In the genomic region with DNA sequence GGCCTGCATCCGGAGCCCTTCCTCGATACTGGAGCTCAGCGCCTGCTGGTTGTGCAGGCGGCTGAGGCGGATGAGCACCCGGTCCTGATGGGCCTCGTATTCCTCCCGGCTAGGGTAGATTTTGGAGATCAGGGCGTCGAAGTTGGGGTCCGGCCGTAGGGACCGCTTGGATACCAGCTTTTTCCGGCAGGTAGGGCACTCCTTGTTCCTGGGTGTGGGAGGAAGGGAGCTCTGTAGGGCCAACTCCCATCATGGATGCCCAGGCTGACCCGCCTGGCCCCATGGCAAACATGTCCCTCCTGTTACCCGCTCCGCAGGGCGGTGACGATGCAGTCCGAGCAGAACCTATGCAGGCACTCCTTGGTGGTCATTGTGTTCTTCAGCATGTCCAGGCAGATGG, we compare ENCODE assay signal across 12 mouse cellular contexts. TPM values are rescaled to one million over a fixed set of nuclear protein-coding genes. Genes with fewer than 3 reads are reported as not detected.
DNase-seq lines count a peak whose midpoint lies in the region; ATAC-seq and TF ChIP-seq lines count a peak whose summit lies in the region.
"Had no signal": no experiment of that assay in that cellular context is flagged by ENCODE, and none has a peak within 500 bp of the region (broad histone marks: within the 10 kb centered on the region; RNA-seq: fewer than 3 reads in every experiment).

No protein-coding gene starts in this region.

- ATAC-seq in midbrain, embryonic 11.5 days (ENCODE audit: low FRiP score), result no peak
- no peak for ATAC-seq in midbrain, embryonic 16.5 days
- ATAC-seq: liver, postnatal 0 days had no signal

- no peak overlapping the region for H3K9ac ChIP-seq in midbrain, embryonic 11.5 days (ENCODE audit: low read length)
- H3K9ac ChIP-seq in midbrain, embryonic 16.5 days (ENCODE audit: low read depth, low read length), result no peak overlapping the region
- H3K9ac ChIP-seq: liver, postnatal 0 days had no signal

- no peak overlapping the region for H3K4me2 ChIP-seq in midbrain, embryonic 11.5 days
- H3K4me2 ChIP-seq in midbrain, embryonic 16.5 days (ENCODE audit: low read length), result no peak overlapping the region; the same call in 1 of the 2 replicates

- WGBS in heart, embryonic 10.5 days, result 94% methylated on average over 20 of the region's 20 CpGs
- WGBS in midbrain, embryonic 11.5 days, result 97% methylated on average over 20 of the region's 20 CpGs
- WGBS in midbrain, embryonic 16.5 days, result 97% methylated on average over 20 of the region's 20 CpGs

- H3K36me3 ChIP-seq in heart, embryonic 10.5 days, result peaks cover 30% of the 10 kb centered on the region
- H3K36me3 ChIP-seq in midbrain, embryonic 11.5 days (ENCODE audit: control insufficient read depth, insufficient read depth, low read length), result peaks cover 31% of the 10 kb centered on the region
- H3K36me3 ChIP-seq in midbrain, embryonic 16.5 days (ENCODE audit: control insufficient read depth, insufficient read depth, low read length), result peaks cover 9% of the 10 kb centered on the region; the same call in 1 of the 2 replicates
- peaks cover 2% of the 10 kb centered on the region; the same call in 1 of the 2 replicates for H3K36me3 ChIP-seq in testis, adult 2 months (ENCODE audit: control insufficient read depth, insufficient read depth, low read length)

- H3K27me3 ChIP-seq in heart, embryonic 10.5 days (ENCODE audit: insufficient read depth, poor library complexity, severe bottlenecking), result no peaks in the 10 kb centered on the region
- no peaks in the 10 kb centered on the region for H3K27me3 ChIP-seq in midbrain, embryonic 11.5 days (ENCODE audit: control insufficient read depth, insufficient read depth, low read length)
- H3K27me3 ChIP-seq in midbrain, embryonic 16.5 days (ENCODE audit: control insufficient read depth, insufficient read depth, low read depth, low read length), result no peaks in the 10 kb centered on the region
- H3K27me3 ChIP-seq in testis, adult 2 months (ENCODE audit: control insufficient read depth, insufficient read depth, low read length), result no peaks in the 10 kb centered on the region
- H3K27me3 ChIP-seq: hindbrain, embryonic 15.5 days; limb, embryonic 12.5 days had no signal

- DNase-seq in adrenal gland, postnatal 25 days, result peak; percentile 4
- no peak for DNase-seq in adrenal gland, postnatal 36 days
- no peak for DNase-seq in heart, embryonic 10.5 days (ENCODE audit: low spot score)
- DNase-seq in heart, adult 8-10 months (ENCODE audit: low spot score), result no peak
- DNase-seq in midbrain, embryonic 11.5 days (ENCODE audit: low spot score, missing footprints), result peak; percentile 83
- no peak for DNase-seq in layer of hippocampus, postnatal 36 days
- DNase-seq: liver, postnatal 0 days; thymus, adult 18-20 months had no signal

- H3K4me1 ChIP-seq in heart, embryonic 10.5 days, result peaks cover 47% of the 10 kb centered on the region
- peaks cover 25% of the 10 kb centered on the region for H3K4me1 ChIP-seq in midbrain, embryonic 11.5 days (ENCODE audit: control insufficient read depth, insufficient read depth, low read length)
- H3K4me1 ChIP-seq in midbrain, embryonic 16.5 days (ENCODE audit: control insufficient read depth, insufficient read depth, low read length), result peaks cover 33% of the 10 kb centered on the region
- peaks cover 39% of the 10 kb centered on the region for H3K4me1 ChIP-seq in testis, adult 2 months (ENCODE audit: control insufficient read depth, insufficient read depth, low read length)

- H3K4me3 ChIP-seq in heart, embryonic 10.5 days, result 0 out of 2 replicates have a peak overlapping the region, but pooled peaks have one; percentile 90
- H3K4me3 ChIP-seq in midbrain, embryonic 11.5 days (ENCODE audit: low read depth, low read length), result no peak overlapping the region
- H3K4me3 ChIP-seq in midbrain, embryonic 16.5 days (ENCODE audit: low read depth, low read length), result no peak overlapping the region
- H3K4me3 ChIP-seq in testis, adult 2 months (ENCODE audit: control insufficient read depth, low read depth, low read length), result peak overlapping the region; percentile 85

- TF ChIP-seq POLR2A in testis, adult 2 months (IDR thresholded peaks at IDR 0.05; ENCODE audit: control insufficient read depth, low read depth, low read length), result no peak

- no peak overlapping the region for H3K27ac ChIP-seq in heart, embryonic 10.5 days
- H3K27ac ChIP-seq in midbrain, embryonic 11.5 days (ENCODE audit: low read depth, low read length), result no peak overlapping the region
- H3K27ac ChIP-seq in midbrain, embryonic 16.5 days (ENCODE audit: low read length), result no peak overlapping the region
- no peak overlapping the region for H3K27ac ChIP-seq in testis, adult 2 months (ENCODE audit: control insufficient read depth, insufficient read depth, low read depth, low read length)
- H3K27ac ChIP-seq: limb, embryonic 12.5 days had no signal

- no peak for TF ChIP-seq CTCF in testis, adult 2 months (IDR thresholded peaks at IDR 0.05; ENCODE audit: control insufficient read depth, insufficient read depth, insufficient replicate concordance, low read depth, low read length)

- H3K9me3 ChIP-seq in heart, embryonic 10.5 days, result peaks cover 6% of the 10 kb centered on the region; the same call in 1 of the 2 replicates
- peaks cover 7% of the 10 kb centered on the region; the same call in 1 of the 2 replicates for H3K9me3 ChIP-seq in midbrain, embryonic 11.5 days (ENCODE audit: control insufficient read depth, low read length)
- H3K9me3 ChIP-seq in midbrain, embryonic 16.5 days (replicated peaks; ENCODE audit: control insufficient read depth, low read length, poor library complexity, severe bottlenecking), result no peaks in the 10 kb centered on the region
- H3K9me3 ChIP-seq: hindbrain, embryonic 15.5 days had no signal

RNA-seq across cellular contexts. Expression of gene Ring1, which starts 1.5 kb away (rescaled TPM):
- 50.8 and 66.2 TPM in 2 replicates for total RNA-seq in adrenal gland, postnatal 25 days (2021)
- 10 to 100 TPM; 43.8 to 48.3 TPM for total RNA-seq in adrenal gland, postnatal 36 days (2021)
- 14.4 and 15.8 TPM in 2 replicates for polyA plus RNA-seq in heart, embryonic 10.5 days (2016; fragmentation: Nextera tagmentation; extraction: Ambion mirVana)
- total RNA-seq in heart, adult 8-10 months (2022), result 10 to 100 TPM; 11.9 to 18.1 (median 14.1) TPM
- 5.5 and 7.1 TPM in 2 replicates for polyA plus RNA-seq in midbrain, embryonic 11.5 days (2014; fragmentation: Nextera tagmentation; extraction: Ambion mirVana)
- polyA plus RNA-seq in midbrain, embryonic 16.5 days (2015; fragmentation: Nextera tagmentation; extraction: Ambion mirVana), result 17.9 and 18.2 TPM in 2 replicates
- polyA plus RNA-seq in testis, adult 2 months (2012; rRNA removed), result 27.8 and 31.4 TPM in 2 replicates
- 10 to 100 TPM; 39.6 to 42.9 TPM for total RNA-seq in layer of hippocampus, postnatal 36 days (2021)

RNA-seq across cellular contexts. Expression of gene H2-Ke6, which starts 4.9 kb away (rescaled TPM):
- 239 TPM in 2 replicates for total RNA-seq in adrenal gland, postnatal 25 days (2021)
- total RNA-seq in adrenal gland, postnatal 36 days (2021), result 100 to 1,000 TPM; 243 to 247 TPM
- polyA plus RNA-seq in heart, embryonic 10.5 days (2016; fragmentation: Nextera tagmentation; extraction: Ambion mirVana), result 32.4 and 36.4 TPM in 2 replicates
- 100 to 1,000 TPM; 134 to 149 (median 137) TPM for total RNA-seq in heart, adult 8-10 months (2022)
- polyA plus RNA-seq in midbrain, embryonic 11.5 days (2014; fragmentation: Nextera tagmentation; extraction: Ambion mirVana), result 95.4 and 99.0 TPM in 2 replicates
- polyA plus RNA-seq in midbrain, embryonic 16.5 days (2015; fragmentation: Nextera tagmentation; extraction: Ambion mirVana), result 60.1 and 61.3 TPM in 2 replicates
- 24.5 and 25.0 TPM in 2 replicates for polyA plus RNA-seq in testis, adult 2 months (2012; rRNA removed)
- 10 to 100 TPM; 60.2 to 61.7 TPM for total RNA-seq in layer of hippocampus, postnatal 36 days (2021)

RNA-seq across cellular contexts. Expression of gene Slc39a7, which starts 8.5 kb away (rescaled TPM):
- total RNA-seq in adrenal gland, postnatal 25 days (2021), result 149 and 162 TPM in 2 replicates
- total RNA-seq in adrenal gland, postnatal 36 days (2021), result 100 to 1,000 TPM; 165 to 198 TPM
- polyA plus RNA-seq in heart, embryonic 10.5 days (2016; fragmentation: Nextera tagmentation; extraction: Ambion mirVana), result 160 and 180 TPM in 2 replicates
- total RNA-seq in heart, adult 8-10 months (2022), result 10 to 100 TPM; 64.1 to 79.1 (median 73.2) TPM
- 85.1 and 97.4 TPM in 2 replicates for polyA plus RNA-seq in midbrain, embryonic 11.5 days (2014; fragmentation: Nextera tagmentation; extraction: Ambion mirVana)
- 163 and 175 TPM in 2 replicates for polyA plus RNA-seq in midbrain, embryonic 16.5 days (2015; fragmentation: Nextera tagmentation; extraction: Ambion mirVana)
- 33.4 and 36.3 TPM in 2 replicates for polyA plus RNA-seq in testis, adult 2 months (2012; rRNA removed)
- 10 to 100 TPM; 88.5 to 92.6 TPM for total RNA-seq in layer of hippocampus, postnatal 36 days (2021)

RNA-seq across cellular contexts. Expression of gene Rxrb, which starts 8.6 kb away (rescaled TPM):
- total RNA-seq in adrenal gland, postnatal 25 days (2021), result 66.8 and 71.0 TPM in 2 replicates
- 10 to 100 TPM; 53.5 to 55.7 TPM for total RNA-seq in adrenal gland, postnatal 36 days (2021)
- 31.4 and 40.6 TPM in 2 replicates for polyA plus RNA-seq in heart, embryonic 10.5 days (2016; fragmentation: Nextera tagmentation; extraction: Ambion mirVana)
- 10 to 100 TPM; 33.4 to 46.3 (median 42.3) TPM for total RNA-seq in heart, adult 8-10 months (2022)
- 17.2 and 17.9 TPM in 2 replicates for polyA plus RNA-seq in midbrain, embryonic 11.5 days (2014; fragmentation: Nextera tagmentation; extraction: Ambion mirVana)
- 54.0 and 55.9 TPM in 2 replicates for polyA plus RNA-seq in midbrain, embryonic 16.5 days (2015; fragmentation: Nextera tagmentation; extraction: Ambion mirVana)
- polyA plus RNA-seq in testis, adult 2 months (2012; rRNA removed), result 25.5 and 28.0 TPM in 2 replicates
- total RNA-seq in layer of hippocampus, postnatal 36 days (2021), result 10 to 100 TPM; 77.8 to 79.2 TPM

RNA-seq across cellular contexts. Expression of gene Col11a2, which starts 16.2 kb away (rescaled TPM):
- total RNA-seq in adrenal gland, postnatal 25 days (2021), result 0.91 and 3.0 TPM in 2 replicates
- total RNA-seq in adrenal gland, postnatal 36 days (2021), result 1 to 10 TPM; 1.2 to 2.2 TPM
- 0.38 and 1.0 TPM in 2 replicates for polyA plus RNA-seq in heart, embryonic 10.5 days (2016; fragmentation: Nextera tagmentation; extraction: Ambion mirVana)
- total RNA-seq in heart, adult 8-10 months (2022), result 1 to 10 TPM in 3 of 4 experiments, under 1 TPM in 1; 0.87 to 1.3 (median 1.2) TPM
- 0.52 and 1.4 TPM in 2 replicates for polyA plus RNA-seq in midbrain, embryonic 11.5 days (2014; fragmentation: Nextera tagmentation; extraction: Ambion mirVana)
- 3.6 and 4.4 TPM in 2 replicates for polyA plus RNA-seq in midbrain, embryonic 16.5 days (2015; fragmentation: Nextera tagmentation; extraction: Ambion mirVana)
- 2.4 and 2.8 TPM in 2 replicates for polyA plus RNA-seq in testis, adult 2 months (2012; rRNA removed)
- 10 to 100 TPM; 20.3 to 21.8 TPM for total RNA-seq in layer of hippocampus, postnatal 36 days (2021)

Comparison
In these comparisons a context has a peak if more than half of its experiments do, and no peak if none do; other contexts are left out.
1. DNase-seq: peak in adrenal gland, postnatal 25 days (single experiment) and midbrain, embryonic 11.5 days (single experiment); none in adrenal gland, postnatal 36 days (0 of 2), heart, embryonic 10.5 days (single experiment), heart, adult 8-10 months (single experiment) and layer of hippocampus, postnatal 36 days (0 of 2).
2. H3K4me3 ChIP-seq: peak in heart, embryonic 10.5 days (single experiment) and testis, adult 2 months (single experiment); none in midbrain, embryonic 11.5 days (single experiment) and midbrain, embryonic 16.5 days (single experiment).